Comparison of ENCODE assay signal across 12 mouse cellular contexts in genomic region chr12:41949841-41950241, GRCm38 (mm10).
A peak's percentile ranks its signal among the peaks of the same experiment; 100 is the strongest.
DNase-seq lines count a peak whose midpoint lies in the region; ATAC-seq and TF ChIP-seq lines count a peak whose summit lies in the region.
"Had no signal": no experiment of that assay in that cellular context is flagged by ENCODE, and none has a peak within 500 bp of the region (broad histone marks: within the 10 kb centered on the region; RNA-seq: fewer than 3 reads in every experiment).

No protein-coding gene starts in this region.

- no peak for ATAC-seq in midbrain, postnatal 0 days (ENCODE audit: low FRiP score)
- no peak for ATAC-seq in forebrain, postnatal 0 days

- H3K9ac ChIP-seq in midbrain, postnatal 0 days (replicated peaks; ENCODE audit: low read length, poor library complexity, severe bottlenecking) = no peak overlapping the region
- no peak overlapping the region for H3K9ac ChIP-seq in forebrain, postnatal 0 days
- H3K9ac ChIP-seq: hindbrain, embryonic 15.5 days had no signal

- no peaks in the 10 kb centered on the region for H3K36me3 ChIP-seq in midbrain, postnatal 0 days (ENCODE audit: insufficient read depth, low read length)
- no peaks in the 10 kb centered on the region for H3K36me3 ChIP-seq in forebrain, postnatal 0 days (ENCODE audit: insufficient read depth)
- H3K36me3 ChIP-seq: forebrain, embryonic 10.5 days; hindbrain, embryonic 15.5 days; midbrain, embryonic 10.5 days had no signal

- H3K27me3 ChIP-seq in midbrain, postnatal 0 days (ENCODE audit: insufficient read depth, low read length) = no peaks in the 10 kb centered on the region
- no peaks in the 10 kb centered on the region for H3K27me3 ChIP-seq in forebrain, postnatal 0 days (ENCODE audit: insufficient read depth, low read length)
- H3K27me3 ChIP-seq: hindbrain, embryonic 15.5 days had no signal

- TF ChIP-seq POLR2A in lung, adult 2 months (IDR thresholded peaks at IDR 0.05; ENCODE audit: borderline replicate concordance, extremely low read depth, low read depth, low read length) = no peak

- no peak overlapping the region for H3K4me3 ChIP-seq in lung, adult 2 months (replicated peaks; ENCODE audit: extremely low read depth, low read depth, low read length)
- H3K4me3 ChIP-seq in brown adipose tissue, adult 24 weeks (ENCODE audit: insufficient read depth, low read depth, low read length) = no peak overlapping the region
- no peak overlapping the region for H3K4me3 ChIP-seq in midbrain, postnatal 0 days (ENCODE audit: low read depth, low read length)
- H3K4me3 ChIP-seq in forebrain, postnatal 0 days (ENCODE audit: low read depth, low read length) = no peak overlapping the region
- H3K4me3 ChIP-seq: forebrain, embryonic 10.5 days; hindbrain, embryonic 15.5 days; midbrain, embryonic 10.5 days had no signal

- H3K4me1 ChIP-seq in lung, adult 2 months (ENCODE audit: control insufficient read depth, insufficient read depth, low read length) = no peaks in the 10 kb centered on the region
- no peaks in the 10 kb centered on the region for H3K4me1 ChIP-seq in brown adipose tissue, adult 24 weeks (ENCODE audit: control insufficient read depth, insufficient read depth, insufficient read length, low read length)
- no peaks in the 10 kb centered on the region for H3K4me1 ChIP-seq in midbrain, postnatal 0 days (ENCODE audit: insufficient read depth, low read length)
- no peaks in the 10 kb centered on the region for H3K4me1 ChIP-seq in forebrain, postnatal 0 days (ENCODE audit: insufficient read depth)
- H3K4me1 ChIP-seq: forebrain, embryonic 10.5 days; hindbrain, embryonic 15.5 days; midbrain, embryonic 10.5 days had no signal

- no peaks in the 10 kb centered on the region for H3K9me3 ChIP-seq in midbrain, postnatal 0 days (ENCODE audit: low read length)
- no peaks in the 10 kb centered on the region for H3K9me3 ChIP-seq in forebrain, postnatal 0 days (ENCODE audit: low read length)
- H3K9me3 ChIP-seq: forebrain, embryonic 10.5 days; hindbrain, embryonic 15.5 days; midbrain, embryonic 10.5 days had no signal

- peak; percentile 30 for DNase-seq in adrenal gland, adult 2 months
- DNase-seq in adrenal gland, adult 8-10 months = no peak
- peak; percentile 5 for DNase-seq in lung, postnatal 25 days (ENCODE audit: low spot score)
- no peak for DNase-seq in lung, adult 2 months
- peak; percentile 13 to 87 for DNase-seq in left cerebral cortex, postnatal 25 days (ENCODE audit: low spot score in 2 of 2)
- DNase-seq in midbrain, postnatal 0 days (ENCODE audit: low spot score) = no peak
- no peak for DNase-seq in forebrain, postnatal 0 days
- DNase-seq: thymus, postnatal 36 days had no signal

- TF ChIP-seq CTCF in lung, adult 2 months (IDR thresholded peaks at IDR 0.05; ENCODE audit: insufficient read depth, low read length) = no peak
- no peak for TF ChIP-seq CTCF in midbrain, postnatal 0 days (IDR thresholded peaks at IDR 0.05)
- no peak for TF ChIP-seq CTCF in forebrain, postnatal 0 days (IDR thresholded peaks at IDR 0.05; ENCODE audit: low read depth)

- H3K4me2 ChIP-seq in midbrain, postnatal 0 days (ENCODE audit: low read depth, low read length, poor library complexity, severe bottlenecking) = no peak overlapping the region
- no peak overlapping the region for H3K4me2 ChIP-seq in forebrain, postnatal 0 days (ENCODE audit: low read depth)
- H3K4me2 ChIP-seq: hindbrain, embryonic 15.5 days had no signal

- 74% methylated on average over 6 of the region's 6 CpGs for WGBS in lung, adult 2 months
- 93% methylated on average over 6 of the region's 6 CpGs for WGBS in midbrain, postnatal 0 days
- WGBS in forebrain, postnatal 0 days = 94% methylated on average over 6 of the region's 6 CpGs

- H3K27ac ChIP-seq in brown adipose tissue, adult 24 weeks (replicated peaks; ENCODE audit: low read depth, low read length) = peak overlapping the region; percentile 24; the same call in 1 of the 2 replicates
- H3K27ac ChIP-seq in midbrain, postnatal 0 days (ENCODE audit: low read depth, low read length) = no peak overlapping the region
- H3K27ac ChIP-seq in forebrain, postnatal 0 days (ENCODE audit: low read depth, low read length) = no peak overlapping the region
- H3K27ac ChIP-seq: forebrain, embryonic 10.5 days; hindbrain, embryonic 15.5 days; midbrain, embryonic 10.5 days had no signal

- intact Hi-C loops in left cerebral cortex, postnatal 25 days (cut with DNase I) = no loop called here

Comparison
In these comparisons a context has a peak if more than half of its experiments do, and no peak if none do; other contexts are left out.
1. DNase-seq: peak in adrenal gland, adult 2 months (single experiment), lung, postnatal 25 days (single experiment) and left cerebral cortex, postnatal 25 days (2 of 2); none in adrenal gland, adult 8-10 months (single experiment), lung, adult 2 months (single experiment), midbrain, postnatal 0 days (single experiment) and forebrain, postnatal 0 days (single experiment).